Mouse (Mus musculus): ENCODE data around the gene Cldn7. TPM values are rescaled to one million over a fixed set of nuclear protein-coding genes. Genes with fewer than 3 reads are reported as not detected.
"Not testable (repeated sequence)": the region's sequence is repeated elsewhere in the genome, so short reads cannot be mapped to it uniquely, and the experiment has no call there.

The Cldn7 gene
- polyA plus RNA-seq, 1 experiment from 2014 or later, result 2.4 TPM

GRCm38 (mm10) chr11:70002471-70002870, 37.9 kb downstream of the Cldn7 start:
- Histone ChIP-seq H3K4me3 (replicated peaks) (no peak overlapping the region), H3K4me2 (no peak overlapping the region), H3K36me3 (peaks cover 56% of the 10 kb centered on the region), H3K4me1 (replicated peaks) (peaks cover 65% of the 10 kb centered on the region), H3K9me3 (replicated peaks) (no peaks in the 10 kb centered on the region), H3K27ac (no peak overlapping the region), H3K9ac (peak overlapping the region; percentile 37; the same call in 1 of the 2 replicates), H3K27me3 (no peaks in the 10 kb centered on the region)
- ATAC-seq (ENCODE audit: low read depth) (no peak), DNase-seq (no peak)
- WGBS (ENCODE audit: insufficient replicate concordance), result 73% methylated on average over 2 of the region's 2 CpGs

GRCm38 (mm10) chr11:70005521-70005920, 40.9 kb downstream of the Cldn7 start:
- no peaks in the 10 kb centered on the region for H3K27me3 ChIP-seq
- no peak overlapping the region for H3K27ac ChIP-seq
- WGBS (ENCODE audit: insufficient replicate concordance), result 68% methylated on average over 5 of the region's 5 CpGs
- H3K9me3 ChIP-seq (replicated peaks), result no peaks in the 10 kb centered on the region
- DNase-seq (no peak), ATAC-seq (ENCODE audit: low read depth) (no peak)
- no peak overlapping the region for H3K9ac ChIP-seq
- H3K36me3 ChIP-seq, result peaks cover 60% of the 10 kb centered on the region
- H3K4me1 ChIP-seq (replicated peaks), result peaks cover 35% of the 10 kb centered on the region
- no peak overlapping the region for H3K4me3 ChIP-seq (replicated peaks)
- no peak overlapping the region for H3K4me2 ChIP-seq

GRCm38 (mm10) chr11:70010033-70010432, 45.5 kb downstream of the Cldn7 start:
- ATAC-seq (ENCODE audit: low read depth), result no peak
- H3K27ac ChIP-seq, result no peak overlapping the region
- no peaks in the 10 kb centered on the region for H3K27me3 ChIP-seq
- H3K9me3 ChIP-seq (replicated peaks), result no peaks in the 10 kb centered on the region
- H3K4me2 ChIP-seq, result no peak overlapping the region
- peaks cover 86% of the 10 kb centered on the region for H3K36me3 ChIP-seq
- 86% methylated on average over 6 of the region's 6 CpGs for WGBS (ENCODE audit: insufficient replicate concordance)
- no peak for DNase-seq
- no peak overlapping the region for H3K9ac ChIP-seq
- H3K4me3 ChIP-seq (replicated peaks), result no peak overlapping the region
- peaks cover 19% of the 10 kb centered on the region for H3K4me1 ChIP-seq (replicated peaks)

GRCm38 (mm10) chr11:70010548-70010947, 46.0 kb downstream of the Cldn7 start:
- H3K4me1 ChIP-seq (replicated peaks), result peaks cover 21% of the 10 kb centered on the region
- 0 out of 2 replicates have a peak overlapping the region, but pooled peaks have one; percentile 2 for H3K27ac ChIP-seq
- H3K4me2 ChIP-seq, result no peak overlapping the region
- ATAC-seq (ENCODE audit: low read depth), result no peak
- DNase-seq, result no peak
- no peak overlapping the region for H3K4me3 ChIP-seq (replicated peaks)
- H3K36me3 ChIP-seq, result peaks cover 81% of the 10 kb centered on the region
- H3K9me3 ChIP-seq (replicated peaks), result no peaks in the 10 kb centered on the region
- WGBS (ENCODE audit: insufficient replicate concordance), result 83% methylated on average over 12 of the region's 12 CpGs
- no peaks in the 10 kb centered on the region for H3K27me3 ChIP-seq
- no peak overlapping the region for H3K9ac ChIP-seq

GRCm38 (mm10) chr11:70010961-70011360, 46.4 kb downstream of the Cldn7 start:
- ATAC-seq (ENCODE audit: low read depth) (no peak), DNase-seq (no peak)
- Histone ChIP-seq H3K4me3 (replicated peaks) (no peak overlapping the region), H3K36me3 (peaks cover 77% of the 10 kb centered on the region), H3K4me2 (no peak overlapping the region), H3K27me3 (no peaks in the 10 kb centered on the region), H3K4me1 (replicated peaks) (peaks cover 26% of the 10 kb centered on the region), H3K27ac (no peak overlapping the region), H3K9me3 (replicated peaks) (no peaks in the 10 kb centered on the region), H3K9ac (no peak overlapping the region)
- 90% methylated on average over 10 of the region's 10 CpGs for WGBS (ENCODE audit: insufficient replicate concordance)

- Histone ChIP-seq H3K9ac (no peak overlapping the region), H3K4me3 (replicated peaks) (no peak overlapping the region), H3K27me3 (no peaks in the 10 kb centered on the region), H3K4me1 (replicated peaks) (peaks cover 33% of the 10 kb centered on the region), H3K36me3 (peaks cover 57% of the 10 kb centered on the region), H3K4me2 (no peak overlapping the region), H3K27ac (no peak overlapping the region), H3K9me3 (replicated peaks) (no peaks in the 10 kb centered on the region)
- DNase-seq (no peak), ATAC-seq (ENCODE audit: low read depth) (no peak)
- 81% methylated on average over 9 of the region's 9 CpGs for WGBS (ENCODE audit: insufficient replicate concordance)
Observed at GRCm38 (mm10) chr11:70012931-70013330, 48.4 kb downstream of the Cldn7 start.

GRCm38 (mm10) chr11:70013408-70013807, 48.8 kb downstream of the Cldn7 start:
- DNase-seq, result no peak
- Histone ChIP-seq H3K9me3 (replicated peaks) (no peaks in the 10 kb centered on the region), H3K4me2 (no peak overlapping the region), H3K27ac (no peak overlapping the region), H3K36me3 (peaks cover 52% of the 10 kb centered on the region), H3K27me3 (no peaks in the 10 kb centered on the region), H3K9ac (no peak overlapping the region), H3K4me3 (replicated peaks) (no peak overlapping the region), H3K4me1 (replicated peaks) (peaks cover 37% of the 10 kb centered on the region)
- ATAC-seq (ENCODE audit: low read depth), result no peak
- WGBS (ENCODE audit: insufficient replicate concordance), result 72% methylated on average over 3 of the region's 3 CpGs

- WGBS (ENCODE audit: insufficient replicate concordance), result 58% methylated on average over 5 of the region's 5 CpGs
- H3K9ac ChIP-seq, result peak overlapping the region; percentile 89
Observed at GRCm38 (mm10) chr11:70014051-70014450, 49.5 kb downstream of the Cldn7 start.

GRCm38 (mm10) chr11:70014880-70015558, 50.4 kb downstream of the Cldn7 start, which contains the start of gene Acadvl:
Gene Acadvl (minus strand): TSS chr11:70015411.
- Histone ChIP-seq H3K9me3 (replicated peaks) (no peaks in the 10 kb centered on the region), H3K4me1 (replicated peaks) (peaks cover 52% of the 10 kb centered on the region), H3K36me3 (peaks cover 36% of the 10 kb centered on the region), H3K27ac (peak within 1 kb of the TSS; percentile 78), H3K4me3 (replicated peaks) (peak within 1 kb of the TSS; percentile 76), H3K9ac (peak within 1 kb of the TSS; percentile 89), H3K4me2 (peak within 1 kb of the TSS; percentile 86), H3K27me3 (no peaks in the 10 kb centered on the region)
- WGBS (ENCODE audit: insufficient replicate concordance), result under 1% methylated on average over 35 of the region's 35 CpGs
- DNase-seq (peak; percentile 83), ATAC-seq (ENCODE audit: low read depth) (peak; percentile 90)

More at GRCm38 (mm10) chr11:70014051-70014450, 49.5 kb downstream of the Cldn7 start:
- H3K27me3 ChIP-seq, result no peaks in the 10 kb centered on the region
- peaks cover 46% of the 10 kb centered on the region for H3K36me3 ChIP-seq
- H3K9me3 ChIP-seq (replicated peaks), result no peaks in the 10 kb centered on the region
- DNase-seq (no peak), ATAC-seq (ENCODE audit: low read depth) (no peak)
- no peak overlapping the region for H3K27ac ChIP-seq
- H3K4me2 ChIP-seq, result peak overlapping the region; percentile 86
- H3K4me1 ChIP-seq (replicated peaks), result peaks cover 44% of the 10 kb centered on the region
- peak overlapping the region; percentile 76 for H3K4me3 ChIP-seq (replicated peaks)

- ATAC-seq (ENCODE audit: low read depth) (no peak), DNase-seq (no peak)
- Histone ChIP-seq H3K36me3 (peaks cover 30% of the 10 kb centered on the region), H3K9me3 (replicated peaks) (no peaks in the 10 kb centered on the region), H3K4me2 (peak overlapping the region; percentile 86), H3K4me1 (replicated peaks) (peaks cover 59% of the 10 kb centered on the region), H3K9ac (peak overlapping the region; percentile 89), H3K27ac (no peak overlapping the region), H3K27me3 (no peaks in the 10 kb centered on the region), H3K4me3 (replicated peaks) (peak overlapping the region; percentile 76)
- WGBS (ENCODE audit: insufficient replicate concordance), result 60% methylated on average over 6 of the region's 6 CpGs
Observed at GRCm38 (mm10) chr11:70015677-70016076, 51.1 kb downstream of the Cldn7 start.

- H3K9ac ChIP-seq; H3K4me3 ChIP-seq (replicated peaks); H3K27ac ChIP-seq; DNase-seq; ATAC-seq (ENCODE audit: low read depth); H3K9me3 ChIP-seq (replicated peaks); H3K27me3 ChIP-seq; H3K4me2 ChIP-seq: not testable (repeated sequence)
- Histone ChIP-seq H3K4me1 (replicated peaks) (peaks cover 64% of the 10 kb centered on the region), H3K36me3 (peaks cover 25% of the 10 kb centered on the region)
- 71% methylated on average over 2 of the region's 2 CpGs for WGBS (ENCODE audit: insufficient replicate concordance)
Observed at GRCm38 (mm10) chr11:70016177-70016576, 51.6 kb downstream of the Cldn7 start.

- 66% methylated on average over 3 of the region's 3 CpGs for WGBS (ENCODE audit: insufficient replicate concordance)
- no peak within 1 kb of the TSS for H3K27ac ChIP-seq
Observed at GRCm38 (mm10) chr11:70016669-70017068, 52.1 kb downstream of the Cldn7 start, which contains the start of gene Dlg4. Gene Dlg4 (plus strand): TSS chr11:70016942.

More at GRCm38 (mm10) chr11:70016669-70017068, 52.1 kb downstream of the Cldn7 start, which contains the start of gene Dlg4:
- ATAC-seq (ENCODE audit: low read depth), result no peak
- no peak for DNase-seq
- Histone ChIP-seq H3K9ac (peak within 1 kb of the TSS; percentile 89; the same call in 1 of the 2 replicates), H3K9me3 (replicated peaks) (no peaks in the 10 kb centered on the region), H3K4me2 (peak within 1 kb of the TSS; percentile 86), H3K36me3 (peaks cover 20% of the 10 kb centered on the region), H3K4me1 (replicated peaks) (peaks cover 69% of the 10 kb centered on the region), H3K4me3 (replicated peaks) (no peak within 1 kb of the TSS), H3K27me3 (no peaks in the 10 kb centered on the region)
